Mouse (Mus musculus): ENCODE measurements around the gene Alpl. TPM values are rescaled to one million over a fixed set of nuclear protein-coding genes. Genes with fewer than 3 reads are reported as not detected.

Alpl gene
- polyA plus RNA-seq, 1 experiment, result not detected

GRCm38 (mm10) chr4:137753199-137753598 is 43.0 kb downstream of the Alpl start:
- H3K27ac ChIP-seq (ENCODE audit: insufficient read depth, low read depth, low read length), result no peak overlapping the region
- TF ChIP-seq POLR2A (IDR thresholded peaks at IDR 0.05; ENCODE audit: insufficient read depth, low read depth, low read length) (no peak), CTCF (IDR thresholded peaks at IDR 0.05; ENCODE audit: insufficient read depth, low read depth, low read length) (no peak)
- WGBS, result 90% methylated on average over 7 of the region's 7 CpGs
- H3K4me1 ChIP-seq (ENCODE audit: control insufficient read depth, insufficient read depth, low read length), result no peaks in the 10 kb centered on the region; the same call in 1 of the 2 replicates
- H3K4me3 ChIP-seq (ENCODE audit: insufficient read depth, low read depth, low read length), result no peak overlapping the region

GRCm38 (mm10) chr4:137752471-137752870 is 43.7 kb downstream of the Alpl start:
- TF ChIP-seq POLR2A (IDR thresholded peaks at IDR 0.05; ENCODE audit: insufficient read depth, low read depth, low read length), result no peak
- no peak for TF ChIP-seq CTCF (IDR thresholded peaks at IDR 0.05; ENCODE audit: insufficient read depth, low read depth, low read length)
- 85% methylated on average over 15 of the region's 15 CpGs for WGBS
- no peak overlapping the region for H3K27ac ChIP-seq (ENCODE audit: insufficient read depth, low read depth, low read length)
- H3K4me3 ChIP-seq (ENCODE audit: insufficient read depth, low read depth, low read length), result no peak overlapping the region
- no peaks in the 10 kb centered on the region; the same call in 1 of the 2 replicates for H3K4me1 ChIP-seq (ENCODE audit: control insufficient read depth, insufficient read depth, low read length)

- H3K4me3 ChIP-seq (ENCODE audit: insufficient read depth, low read depth, low read length), result no peak overlapping the region
- H3K4me1 ChIP-seq (ENCODE audit: control insufficient read depth, insufficient read depth, low read length), result no peaks in the 10 kb centered on the region; the same call in 1 of the 2 replicates
- TF ChIP-seq POLR2A (IDR thresholded peaks at IDR 0.05; ENCODE audit: insufficient read depth, low read depth, low read length), result no peak
- no peak for TF ChIP-seq CTCF (IDR thresholded peaks at IDR 0.05; ENCODE audit: insufficient read depth, low read depth, low read length)
- no peak overlapping the region for H3K27ac ChIP-seq (ENCODE audit: insufficient read depth, low read depth, low read length)
- 67% methylated on average over 9 of the region's 9 CpGs for whole genome bisulfite sequencing
Measured at GRCm38 (mm10) chr4:137751717-137752116, 44.5 kb downstream of the Alpl start.

GRCm38 (mm10) chr4:137751310-137751709 is 44.9 kb downstream of the Alpl start:
- 83% methylated on average over 8 of the region's 8 CpGs for WGBS
- Histone ChIP-seq H3K27ac (ENCODE audit: insufficient read depth, low read depth, low read length) (no peak overlapping the region), H3K4me3 (ENCODE audit: insufficient read depth, low read depth, low read length) (no peak overlapping the region), H3K4me1 (ENCODE audit: control insufficient read depth, insufficient read depth, low read length) (no peaks in the 10 kb centered on the region; the same call in 1 of the 2 replicates)
- TF ChIP-seq POLR2A (IDR thresholded peaks at IDR 0.05; ENCODE audit: insufficient read depth, low read depth, low read length) (no peak), CTCF (IDR thresholded peaks at IDR 0.05; ENCODE audit: insufficient read depth, low read depth, low read length) (no peak)

- Histone ChIP-seq H3K4me1 (ENCODE audit: control insufficient read depth, insufficient read depth, low read length) (no peaks in the 10 kb centered on the region; the same call in 1 of the 2 replicates), H3K4me3 (ENCODE audit: insufficient read depth, low read depth, low read length) (no peak overlapping the region), H3K27ac (ENCODE audit: insufficient read depth, low read depth, low read length) (no peak overlapping the region)
- no peak for TF ChIP-seq CTCF (IDR thresholded peaks at IDR 0.05; ENCODE audit: insufficient read depth, low read depth, low read length)
- TF ChIP-seq POLR2A (IDR thresholded peaks at IDR 0.05; ENCODE audit: insufficient read depth, low read depth, low read length), result no peak
- 63% methylated on average over 9 of the region's 9 CpGs for WGBS
Measured at GRCm38 (mm10) chr4:137750121-137750520, 46.1 kb downstream of the Alpl start.

- H3K27ac ChIP-seq (ENCODE audit: insufficient read depth, low read depth, low read length), result no peak overlapping the region
- 80% methylated on average over 9 of the region's 9 CpGs for WGBS
- no peak for TF ChIP-seq CTCF (IDR thresholded peaks at IDR 0.05; ENCODE audit: insufficient read depth, low read depth, low read length)
- TF ChIP-seq POLR2A (IDR thresholded peaks at IDR 0.05; ENCODE audit: insufficient read depth, low read depth, low read length), result no peak
- H3K4me1 ChIP-seq (ENCODE audit: control insufficient read depth, insufficient read depth, low read length), result peaks cover under 1% of the 10 kb centered on the region; the same call in 1 of the 2 replicates
- no peak overlapping the region for H3K4me3 ChIP-seq (ENCODE audit: insufficient read depth, low read depth, low read length)
Measured at GRCm38 (mm10) chr4:137749680-137750079, 46.5 kb downstream of the Alpl start.

- TF ChIP-seq POLR2A (IDR thresholded peaks at IDR 0.05; ENCODE audit: insufficient read depth, low read depth, low read length) (no peak), CTCF (IDR thresholded peaks at IDR 0.05; ENCODE audit: insufficient read depth, low read depth, low read length) (no peak)
- Histone ChIP-seq H3K4me3 (ENCODE audit: insufficient read depth, low read depth, low read length) (no peak overlapping the region), H3K27ac (ENCODE audit: insufficient read depth, low read depth, low read length) (no peak overlapping the region), H3K4me1 (ENCODE audit: control insufficient read depth, insufficient read depth, low read length) (peaks cover 8% of the 10 kb centered on the region)
- 58% methylated on average over 4 of the region's 4 CpGs for WGBS
Measured at GRCm38 (mm10) chr4:137748726-137749125, 47.5 kb downstream of the Alpl start.

GRCm38 (mm10) chr4:137747590-137747989 is 48.6 kb downstream of the Alpl start:
- WGBS, result 95% methylated on average over 5 of the region's 5 CpGs
- Histone ChIP-seq H3K27ac (ENCODE audit: insufficient read depth, low read depth, low read length) (no peak overlapping the region), H3K4me1 (ENCODE audit: control insufficient read depth, insufficient read depth, low read length) (peaks cover 10% of the 10 kb centered on the region), H3K4me3 (ENCODE audit: insufficient read depth, low read depth, low read length) (no peak overlapping the region)
- TF ChIP-seq CTCF (IDR thresholded peaks at IDR 0.05; ENCODE audit: insufficient read depth, low read depth, low read length) (no peak), POLR2A (IDR thresholded peaks at IDR 0.05; ENCODE audit: insufficient read depth, low read depth, low read length) (no peak)

- TF ChIP-seq POLR2A (IDR thresholded peaks at IDR 0.05; ENCODE audit: insufficient read depth, low read depth, low read length) (no peak), CTCF (IDR thresholded peaks at IDR 0.05; ENCODE audit: insufficient read depth, low read depth, low read length) (no peak)
- Histone ChIP-seq H3K4me3 (ENCODE audit: insufficient read depth, low read depth, low read length) (no peak overlapping the region), H3K27ac (ENCODE audit: insufficient read depth, low read depth, low read length) (no peak overlapping the region), H3K4me1 (ENCODE audit: control insufficient read depth, insufficient read depth, low read length) (peaks cover 10% of the 10 kb centered on the region)
- 92% methylated on average over 9 of the region's 9 CpGs for WGBS
Measured at GRCm38 (mm10) chr4:137747091-137747490, 49.1 kb downstream of the Alpl start.
